Comparison of ENCODE assay signal across 24 mouse cellular contexts in genomic region chr13:109169335-109169606, GRCm38 (mm10).
DNase-seq lines count a peak whose midpoint lies in the region; ATAC-seq and TF ChIP-seq lines count a peak whose summit lies in the region.
"Had no signal": no experiment of that assay in that cellular context is flagged by ENCODE, and none has a peak within 500 bp of the region (broad histone marks: within the 10 kb centered on the region; RNA-seq: fewer than 3 reads in every experiment).

No protein-coding gene starts in this region.

- 0 out of 2 replicates have a peak, but pooled peaks have one; percentile 33 for ATAC-seq in forebrain, embryonic 12.5 days (ENCODE audit: low FRiP score)
- no peak for ATAC-seq in forebrain, postnatal 0 days
- no peak for ATAC-seq in midbrain, embryonic 15.5 days (replicated peaks)
- peak; percentile 40; the same call in 1 of the 2 replicates for ATAC-seq in midbrain, embryonic 13.5 days
- no peak for ATAC-seq in midbrain, postnatal 0 days (ENCODE audit: low FRiP score)
- ATAC-seq: forebrain, embryonic 15.5 days; hindbrain, embryonic 16.5 days; Patski had no signal

- no peak for DNase-seq in forebrain, postnatal 0 days
- DNase-seq in midbrain, embryonic 10.5 days (ENCODE audit: low spot score): no peak
- DNase-seq in midbrain, postnatal 0 days (ENCODE audit: low spot score): no peak
- DNase-seq in retina, embryonic 14.5 days (ENCODE audit: low spot score): peak; percentile 9
- no peak for DNase-seq in spleen, postnatal 4 days (ENCODE audit: low spot score in 2 of 2)
- DNase-seq: adrenal gland, postnatal 10 days; adrenal gland, postnatal 36 days; B cell, adult 2 months; cerebellum, adult 18-20 months; cerebellum, adult 9-10 months; cerebellum, postnatal 14 days; gastrocnemius, adult 2 months; gastrocnemius, postnatal 14 days; heart, adult 11 months had no signal

- H3K27ac ChIP-seq in forebrain, embryonic 12.5 days: 0 out of 2 replicates have a peak overlapping the region, but pooled peaks have one; percentile 31
- H3K27ac ChIP-seq in forebrain, postnatal 0 days (ENCODE audit: low read depth, low read length): no peak overlapping the region
- peak overlapping the region; percentile 52 for H3K27ac ChIP-seq in midbrain, embryonic 10.5 days (replicated peaks)
- no peak overlapping the region for H3K27ac ChIP-seq in midbrain, embryonic 15.5 days
- no peak overlapping the region for H3K27ac ChIP-seq in midbrain, embryonic 13.5 days
- no peak overlapping the region for H3K27ac ChIP-seq in midbrain, postnatal 0 days (ENCODE audit: low read depth, low read length)
- H3K27ac ChIP-seq: forebrain, embryonic 10.5 days; forebrain, embryonic 15.5 days; gastrocnemius, adult 2 months had no signal

- H3K4me2 ChIP-seq in forebrain, embryonic 12.5 days: no peak overlapping the region
- no peak overlapping the region for H3K4me2 ChIP-seq in forebrain, postnatal 0 days (ENCODE audit: low read depth)
- no peak overlapping the region for H3K4me2 ChIP-seq in midbrain, embryonic 15.5 days
- no peak overlapping the region for H3K4me2 ChIP-seq in midbrain, embryonic 13.5 days (replicated peaks)
- H3K4me2 ChIP-seq in midbrain, postnatal 0 days (ENCODE audit: low read depth, low read length, poor library complexity, severe bottlenecking): no peak overlapping the region
- H3K4me2 ChIP-seq: forebrain, embryonic 15.5 days; heart, embryonic 11.5 days had no signal

- no peaks in the 10 kb centered on the region for H3K36me3 ChIP-seq in forebrain, embryonic 12.5 days (replicated peaks)
- no peaks in the 10 kb centered on the region for H3K36me3 ChIP-seq in forebrain, postnatal 0 days (ENCODE audit: insufficient read depth)
- H3K36me3 ChIP-seq in midbrain, embryonic 10.5 days: no peaks in the 10 kb centered on the region
- no peaks in the 10 kb centered on the region for H3K36me3 ChIP-seq in midbrain, embryonic 15.5 days (replicated peaks)
- H3K36me3 ChIP-seq in midbrain, embryonic 13.5 days: no peaks in the 10 kb centered on the region
- no peaks in the 10 kb centered on the region for H3K36me3 ChIP-seq in midbrain, postnatal 0 days (ENCODE audit: insufficient read depth, low read length)
- H3K36me3 ChIP-seq: forebrain, embryonic 10.5 days; forebrain, embryonic 15.5 days; G1E had no signal

- no peaks in the 10 kb centered on the region for H3K9me3 ChIP-seq in forebrain, embryonic 12.5 days
- H3K9me3 ChIP-seq in forebrain, postnatal 0 days (ENCODE audit: low read length): no peaks in the 10 kb centered on the region
- no peaks in the 10 kb centered on the region for H3K9me3 ChIP-seq in midbrain, embryonic 10.5 days (replicated peaks)
- 0 out of 2 replicates have a peak, but pooled peaks cover 3% of the 10 kb centered on the region for H3K9me3 ChIP-seq in midbrain, embryonic 15.5 days
- peaks cover 4% of the 10 kb centered on the region; the same call in 1 of the 2 replicates for H3K9me3 ChIP-seq in midbrain, embryonic 13.5 days
- H3K9me3 ChIP-seq in midbrain, postnatal 0 days (ENCODE audit: low read length): no peaks in the 10 kb centered on the region
- H3K9me3 ChIP-seq: forebrain, embryonic 10.5 days; forebrain, embryonic 15.5 days; G1E had no signal

- no peak for TF ChIP-seq CTCF in forebrain, postnatal 0 days (IDR thresholded peaks at IDR 0.05; ENCODE audit: low read depth)
- TF ChIP-seq CTCF in midbrain, postnatal 0 days (IDR thresholded peaks at IDR 0.05): no peak

- H3K4me1 ChIP-seq in forebrain, embryonic 12.5 days: peaks cover 12% of the 10 kb centered on the region; the same call in 1 of the 2 replicates
- no peaks in the 10 kb centered on the region for H3K4me1 ChIP-seq in forebrain, postnatal 0 days (ENCODE audit: insufficient read depth)
- H3K4me1 ChIP-seq in midbrain, embryonic 10.5 days: peaks cover 10% of the 10 kb centered on the region
- H3K4me1 ChIP-seq in midbrain, embryonic 15.5 days: 0 out of 2 replicates have a peak, but pooled peaks cover 8% of the 10 kb centered on the region
- H3K4me1 ChIP-seq in midbrain, embryonic 13.5 days (replicated peaks): peaks cover 15% of the 10 kb centered on the region
- H3K4me1 ChIP-seq in midbrain, postnatal 0 days (ENCODE audit: insufficient read depth, low read length): no peaks in the 10 kb centered on the region
- H3K4me1 ChIP-seq: forebrain, embryonic 15.5 days had no signal

- H3K9ac ChIP-seq in forebrain, embryonic 12.5 days: no peak overlapping the region
- H3K9ac ChIP-seq in forebrain, postnatal 0 days: no peak overlapping the region
- no peak overlapping the region for H3K9ac ChIP-seq in midbrain, embryonic 15.5 days
- H3K9ac ChIP-seq in midbrain, embryonic 13.5 days (replicated peaks): no peak overlapping the region
- no peak overlapping the region for H3K9ac ChIP-seq in midbrain, postnatal 0 days (replicated peaks; ENCODE audit: low read length, poor library complexity, severe bottlenecking)
- H3K9ac ChIP-seq: forebrain, embryonic 15.5 days had no signal

- WGBS in forebrain, embryonic 12.5 days: 79% methylated on average over 2 of the region's 2 CpGs
- WGBS in forebrain, postnatal 0 days: 72% methylated on average over 2 of the region's 2 CpGs
- 84% methylated on average over 2 of the region's 2 CpGs for WGBS in midbrain, embryonic 10.5 days
- WGBS in midbrain, embryonic 15.5 days: 48% methylated on average over 2 of the region's 2 CpGs
- 58% methylated on average over 2 of the region's 2 CpGs for WGBS in midbrain, embryonic 13.5 days
- 64% methylated on average over 2 of the region's 2 CpGs for WGBS in midbrain, postnatal 0 days

- no peak overlapping the region for H3K4me3 ChIP-seq in forebrain, embryonic 12.5 days (replicated peaks)
- H3K4me3 ChIP-seq in forebrain, postnatal 0 days (ENCODE audit: low read depth, low read length): no peak overlapping the region
- H3K4me3 ChIP-seq in midbrain, embryonic 10.5 days: no peak overlapping the region
- no peak overlapping the region for H3K4me3 ChIP-seq in midbrain, embryonic 15.5 days
- H3K4me3 ChIP-seq in midbrain, embryonic 13.5 days (replicated peaks): no peak overlapping the region
- H3K4me3 ChIP-seq in midbrain, postnatal 0 days (ENCODE audit: low read depth, low read length): no peak overlapping the region
- H3K4me3 ChIP-seq: forebrain, embryonic 10.5 days; forebrain, embryonic 15.5 days; gastrocnemius, adult 2 months had no signal

- H3K27me3 ChIP-seq in forebrain, embryonic 12.5 days: no peaks in the 10 kb centered on the region
- H3K27me3 ChIP-seq in forebrain, postnatal 0 days (ENCODE audit: insufficient read depth, low read length): no peaks in the 10 kb centered on the region
- no peaks in the 10 kb centered on the region for H3K27me3 ChIP-seq in midbrain, embryonic 10.5 days (ENCODE audit: low read depth, poor library complexity, severe bottlenecking)
- H3K27me3 ChIP-seq in midbrain, embryonic 15.5 days (replicated peaks): no peaks in the 10 kb centered on the region
- H3K27me3 ChIP-seq in midbrain, embryonic 13.5 days: no peaks in the 10 kb centered on the region
- H3K27me3 ChIP-seq in midbrain, postnatal 0 days (ENCODE audit: insufficient read depth, low read length): no peaks in the 10 kb centered on the region
- H3K27me3 ChIP-seq: CH12.LX; forebrain, embryonic 15.5 days had no signal

Comparison
In these comparisons a context has a peak if more than half of its experiments do, and no peak if none do; other contexts are left out.
1. ATAC-seq: peak in forebrain, embryonic 12.5 days (single experiment) and midbrain, embryonic 13.5 days (single experiment); none in forebrain, postnatal 0 days (single experiment), midbrain, embryonic 15.5 days (single experiment) and midbrain, postnatal 0 days (single experiment).
2. H3K27ac ChIP-seq: peak in forebrain, embryonic 12.5 days (single experiment) and midbrain, embryonic 10.5 days (single experiment); none in forebrain, postnatal 0 days (single experiment), midbrain, embryonic 15.5 days (single experiment), midbrain, embryonic 13.5 days (single experiment) and midbrain, postnatal 0 days (single experiment).